Mouse (Mus musculus): ENCODE measurements at regions not wholly inside any gene's neighbourhood (a gene's known extent, or its start where the extent isn't known, plus 50 kb on each side); places are given as distances from the start of the nearest gene placed in this dataset.
"Not testable (repeated sequence)": the region's sequence is repeated elsewhere in the genome, so short reads cannot be mapped to it uniquely, and the experiment has no call there.

DNA sequence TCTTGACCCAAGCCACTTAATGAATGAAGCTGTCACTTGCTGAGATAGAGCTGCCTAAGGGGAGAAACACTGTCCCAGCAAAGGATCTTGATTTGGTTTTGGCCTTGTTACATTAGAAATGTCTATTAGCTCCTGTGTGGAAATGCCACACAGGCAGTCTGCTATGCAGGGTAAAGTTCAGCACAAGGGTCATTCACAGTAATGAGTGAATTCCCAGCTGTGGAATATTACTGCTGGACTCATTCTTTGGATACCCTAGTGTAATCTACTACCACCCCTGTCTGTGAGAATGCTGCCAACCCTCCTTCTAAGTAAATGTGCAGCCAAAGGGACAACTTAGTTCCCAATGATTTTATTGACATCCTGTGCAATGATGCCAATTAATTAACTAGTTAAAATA, 322.2 kb upstream of the Clnk start:
- H3K27me3 ChIP-seq (replicated peaks), result no peaks in the 10 kb centered on the region

DNA sequence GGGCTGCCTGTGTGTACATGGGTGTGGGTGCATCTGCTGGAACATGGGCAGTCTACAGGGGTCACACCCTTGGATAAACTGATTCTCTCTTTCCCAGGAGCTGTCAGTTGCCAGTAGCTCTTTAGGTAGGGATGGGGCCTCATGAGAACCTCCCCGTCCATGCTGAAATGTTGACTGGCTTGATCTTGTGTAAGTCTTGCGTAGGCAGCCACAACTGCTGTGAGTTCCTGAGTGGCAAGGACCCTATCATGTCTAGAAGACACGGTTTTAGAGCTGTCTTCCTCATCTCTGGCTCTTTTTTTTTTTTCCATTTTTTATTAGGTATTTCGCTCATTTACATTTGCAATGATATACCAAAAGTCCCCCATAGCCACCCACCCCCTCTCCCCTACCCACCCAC, 314.5 kb upstream of the Clnk start:
- not testable (repeated sequence) for H3K9me3 ChIP-seq; H3K36me3 ChIP-seq (replicated peaks; ENCODE audit: low read length); H3K4me1 ChIP-seq; H3K4me3 ChIP-seq (replicated peaks); H3K27me3 ChIP-seq (replicated peaks)

More for the DNA sequence above, 322.2 kb upstream of the Clnk start:
- no peaks in the 10 kb centered on the region for H3K9me3 ChIP-seq
- no peaks in the 10 kb centered on the region for H3K36me3 ChIP-seq (replicated peaks; ENCODE audit: low read length)
- TF ChIP-seq FLI1 (IDR thresholded peaks at IDR 0.05; ENCODE audit: low read length) (no peak), GATA1 (IDR thresholded peaks at IDR 0.05; ENCODE audit: borderline replicate concordance, low read length) (no peak)
- no peaks in the 10 kb centered on the region for H3K4me1 ChIP-seq
- H3K4me3 ChIP-seq (replicated peaks), result no peak overlapping the region

DNA sequence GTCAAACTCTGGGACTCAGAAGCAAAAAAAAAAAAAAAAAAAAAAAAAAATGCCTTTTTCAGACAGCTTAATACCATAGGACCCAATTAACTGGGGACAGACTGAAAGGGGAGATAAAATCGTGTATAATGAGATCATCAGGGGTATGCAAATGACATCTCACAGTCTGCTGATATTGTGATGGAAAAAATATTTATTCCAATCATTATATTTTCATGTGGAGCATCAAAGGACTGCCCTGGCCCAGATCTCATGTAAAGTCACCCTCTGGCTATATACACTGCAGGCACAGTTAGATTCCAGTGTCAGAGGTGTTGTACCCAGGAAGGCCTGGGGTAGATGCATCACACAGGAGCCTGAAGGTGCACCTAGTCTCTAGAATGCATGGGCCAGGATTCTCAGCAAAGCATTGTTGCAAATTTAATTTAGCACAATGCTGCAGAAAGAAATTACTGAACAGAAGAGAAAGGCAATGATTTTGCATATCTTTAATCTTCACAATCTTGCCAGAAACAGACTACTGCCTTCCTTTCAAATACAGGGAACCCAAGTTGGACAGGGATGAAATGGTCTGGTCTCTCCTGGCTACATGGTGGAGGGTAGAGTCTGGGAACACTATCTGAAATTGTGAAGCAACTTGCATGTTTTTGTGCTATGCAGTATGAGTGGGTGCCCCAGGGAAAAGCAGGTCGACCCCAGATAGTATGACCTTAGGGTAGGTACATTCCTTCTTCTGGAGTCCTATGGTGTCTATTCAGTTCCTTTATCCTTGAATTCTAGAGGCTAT, 305.2 kb upstream of the Clnk start:
- TF ChIP-seq FLI1 (IDR thresholded peaks at IDR 0.05; ENCODE audit: low read length) (no peak), GATA1 (IDR thresholded peaks at IDR 0.05; ENCODE audit: borderline replicate concordance, low read length) (no peak)
- no peaks in the 10 kb centered on the region for H3K27me3 ChIP-seq (replicated peaks)
- H3K4me1 ChIP-seq, result no peaks in the 10 kb centered on the region
- no peak overlapping the region for H3K4me3 ChIP-seq (replicated peaks)
- no peaks in the 10 kb centered on the region for H3K36me3 ChIP-seq (replicated peaks; ENCODE audit: low read length)
- no peaks in the 10 kb centered on the region for H3K9me3 ChIP-seq

DNA sequence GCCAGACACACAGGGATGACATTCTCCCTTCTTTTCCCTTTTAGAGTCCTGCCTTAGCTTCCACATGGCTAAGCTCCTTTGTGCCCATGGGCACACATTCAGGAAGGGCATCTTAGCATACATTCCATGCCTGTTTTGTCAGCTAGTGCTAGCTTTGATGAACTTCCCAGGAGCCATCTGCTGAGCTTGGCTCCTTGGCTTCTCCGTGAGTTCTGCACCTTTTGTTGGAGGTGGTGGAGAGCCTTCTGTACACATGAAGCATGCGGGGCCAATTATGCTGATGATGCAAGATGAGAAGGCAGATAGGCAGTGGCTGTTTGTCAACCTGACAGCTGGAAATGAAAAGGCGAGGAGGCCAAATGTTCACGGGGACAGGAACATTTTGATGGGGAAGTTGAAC, 304.4 kb upstream of the Clnk start:
- no peaks in the 10 kb centered on the region for H3K4me1 ChIP-seq
- no peaks in the 10 kb centered on the region for H3K27me3 ChIP-seq (replicated peaks)
- no peak for TF ChIP-seq GATA1 (IDR thresholded peaks at IDR 0.05; ENCODE audit: borderline replicate concordance, low read length)
- no peak for TF ChIP-seq FLI1 (IDR thresholded peaks at IDR 0.05; ENCODE audit: low read length)
- no peak overlapping the region for H3K4me3 ChIP-seq (replicated peaks)
- no peaks in the 10 kb centered on the region for H3K9me3 ChIP-seq
- no peaks in the 10 kb centered on the region for H3K36me3 ChIP-seq (replicated peaks; ENCODE audit: low read length)

DNA sequence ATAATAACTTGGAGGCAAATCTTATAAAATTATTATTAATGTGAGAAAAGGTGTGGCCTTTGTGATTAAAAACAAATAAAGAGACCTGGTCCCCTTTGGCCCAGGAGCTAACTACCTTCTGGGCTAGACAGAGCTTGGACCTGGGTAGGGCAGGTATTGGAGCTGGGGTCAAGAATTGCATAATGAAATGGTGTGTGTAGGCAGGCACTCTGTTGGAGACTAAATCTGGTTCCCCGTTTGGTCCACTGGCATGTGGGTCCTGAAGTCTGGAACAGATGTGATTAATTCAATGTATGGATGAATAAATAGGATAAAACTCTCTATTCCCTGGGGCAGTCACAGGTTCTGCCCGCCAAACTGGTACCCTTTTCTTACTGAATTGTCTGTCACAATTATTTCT, 301.3 kb upstream of the Clnk start:
- no peaks in the 10 kb centered on the region for H3K36me3 ChIP-seq (replicated peaks; ENCODE audit: low read length)
- TF ChIP-seq FLI1 (IDR thresholded peaks at IDR 0.05; ENCODE audit: low read length) (no peak), GATA1 (IDR thresholded peaks at IDR 0.05; ENCODE audit: borderline replicate concordance, low read length) (no peak)

DNA sequence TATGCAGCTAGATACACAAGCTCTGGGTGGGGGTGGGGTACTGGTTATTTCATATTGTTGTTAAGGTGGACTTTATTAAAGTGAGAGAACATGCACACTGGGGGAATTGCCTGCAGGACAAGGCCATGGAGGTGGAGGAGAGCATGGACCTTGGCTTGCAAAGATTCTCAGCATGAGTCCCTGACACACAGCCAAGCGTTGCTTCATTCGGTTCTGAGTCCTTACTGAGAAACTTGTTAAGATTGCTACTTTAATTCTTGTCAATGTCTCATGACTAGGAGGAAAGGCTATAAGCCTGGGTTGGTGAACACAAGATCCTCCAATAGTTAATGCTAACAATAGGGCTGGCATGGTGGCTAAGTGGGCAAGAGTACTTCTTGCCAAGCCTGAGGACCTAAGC, 300.3 kb upstream of the Clnk start:
- Histone ChIP-seq H3K27me3 (replicated peaks) (no peaks in the 10 kb centered on the region), H3K36me3 (replicated peaks; ENCODE audit: low read length) (no peaks in the 10 kb centered on the region), H3K4me1 (no peaks in the 10 kb centered on the region), H3K9me3 (no peaks in the 10 kb centered on the region), H3K4me3 (replicated peaks) (no peak overlapping the region)
- no peak for TF ChIP-seq GATA1 (IDR thresholded peaks at IDR 0.05; ENCODE audit: borderline replicate concordance, low read length)

More for the DNA sequence above, 301.3 kb upstream of the Clnk start:
- H3K4me3 ChIP-seq (replicated peaks), result no peak overlapping the region
- no peaks in the 10 kb centered on the region for H3K9me3 ChIP-seq
- H3K4me1 ChIP-seq, result no peaks in the 10 kb centered on the region
- no peaks in the 10 kb centered on the region for H3K27me3 ChIP-seq (replicated peaks)

DNA sequence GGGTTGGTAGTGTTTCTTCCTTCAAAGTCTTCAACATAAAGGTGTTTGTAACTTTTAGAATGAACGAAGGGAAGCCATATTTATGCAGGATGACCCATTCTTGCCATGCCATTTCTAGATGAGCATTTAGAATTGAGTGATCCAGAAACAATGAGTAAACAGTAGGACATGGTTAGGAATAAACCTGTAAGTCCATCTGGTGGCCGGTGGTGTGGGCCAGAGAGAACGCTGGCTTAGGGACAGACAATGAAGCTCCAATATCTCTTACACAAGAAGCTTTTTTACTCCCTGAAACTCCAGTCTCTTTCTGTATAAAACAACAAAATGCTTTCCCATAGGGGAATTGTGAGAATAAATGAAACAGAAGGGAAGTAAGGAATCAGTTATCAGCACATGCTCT, 296.9 kb upstream of the Clnk start:
- Histone ChIP-seq H3K4me3 (replicated peaks) (no peak overlapping the region), H3K9me3 (no peaks in the 10 kb centered on the region), H3K36me3 (replicated peaks; ENCODE audit: low read length) (no peaks in the 10 kb centered on the region), H3K27me3 (replicated peaks) (no peaks in the 10 kb centered on the region), H3K4me1 (no peaks in the 10 kb centered on the region)
- TF ChIP-seq GATA1 (IDR thresholded peaks at IDR 0.05; ENCODE audit: borderline replicate concordance, low read length) (no peak), FLI1 (IDR thresholded peaks at IDR 0.05; ENCODE audit: low read length) (no peak)

DNA sequence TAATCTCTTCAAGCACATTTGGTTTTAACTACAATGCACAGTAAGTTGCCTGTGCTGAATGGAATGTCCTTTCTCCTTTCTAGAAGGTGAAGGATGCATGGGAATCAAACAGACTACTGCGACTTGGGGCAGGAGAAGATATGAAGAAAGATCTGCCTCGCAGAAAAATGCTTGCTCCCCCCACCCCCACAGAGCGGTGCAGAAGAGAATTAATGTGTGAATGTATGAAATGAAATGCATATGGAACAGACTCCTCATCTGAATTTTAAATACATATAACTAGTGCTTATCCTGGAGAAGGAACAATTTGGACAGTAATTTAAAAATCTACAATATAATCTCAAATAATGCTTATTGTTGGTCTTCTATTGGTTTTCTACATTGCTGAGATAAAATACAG, 283.0 kb upstream of the Clnk start:
- Histone ChIP-seq H3K36me3 (replicated peaks; ENCODE audit: low read length) (no peaks in the 10 kb centered on the region), H3K9me3 (no peaks in the 10 kb centered on the region), H3K4me3 (replicated peaks) (no peak overlapping the region), H3K4me1 (peaks cover 17% of the 10 kb centered on the region), H3K27me3 (replicated peaks) (no peaks in the 10 kb centered on the region)
- TF ChIP-seq FLI1 (IDR thresholded peaks at IDR 0.05; ENCODE audit: low read length), result no peak
- no peak for TF ChIP-seq GATA1 (IDR thresholded peaks at IDR 0.05; ENCODE audit: borderline replicate concordance, low read length)

DNA sequence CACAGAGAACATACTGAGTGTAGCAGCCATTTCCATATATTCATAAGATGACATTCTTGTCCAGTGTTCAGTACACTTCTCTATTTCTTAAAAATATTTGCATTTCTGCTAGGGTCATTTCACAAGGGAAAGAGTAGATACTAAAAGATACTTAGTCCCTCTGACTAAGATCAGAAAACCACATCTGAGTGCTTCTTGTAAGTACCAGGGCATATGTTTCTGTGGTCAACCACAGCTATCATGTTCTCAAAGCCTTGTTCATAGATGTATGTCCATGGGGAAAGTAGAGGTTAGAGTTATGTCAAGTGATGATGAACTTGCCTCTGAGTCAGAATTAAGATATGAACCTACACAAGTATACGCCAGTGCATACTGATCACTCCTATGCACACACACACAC, 279.2 kb upstream of the Clnk start:
- Histone ChIP-seq H3K9me3 (no peaks in the 10 kb centered on the region), H3K4me3 (replicated peaks) (no peak overlapping the region), H3K27me3 (replicated peaks) (no peaks in the 10 kb centered on the region), H3K36me3 (replicated peaks; ENCODE audit: low read length) (no peaks in the 10 kb centered on the region), H3K4me1 (peaks cover 19% of the 10 kb centered on the region)
- TF ChIP-seq FLI1 (IDR thresholded peaks at IDR 0.05; ENCODE audit: low read length), result no peak
- TF ChIP-seq GATA1 (IDR thresholded peaks at IDR 0.05; ENCODE audit: borderline replicate concordance, low read length), result no peak

DNA sequence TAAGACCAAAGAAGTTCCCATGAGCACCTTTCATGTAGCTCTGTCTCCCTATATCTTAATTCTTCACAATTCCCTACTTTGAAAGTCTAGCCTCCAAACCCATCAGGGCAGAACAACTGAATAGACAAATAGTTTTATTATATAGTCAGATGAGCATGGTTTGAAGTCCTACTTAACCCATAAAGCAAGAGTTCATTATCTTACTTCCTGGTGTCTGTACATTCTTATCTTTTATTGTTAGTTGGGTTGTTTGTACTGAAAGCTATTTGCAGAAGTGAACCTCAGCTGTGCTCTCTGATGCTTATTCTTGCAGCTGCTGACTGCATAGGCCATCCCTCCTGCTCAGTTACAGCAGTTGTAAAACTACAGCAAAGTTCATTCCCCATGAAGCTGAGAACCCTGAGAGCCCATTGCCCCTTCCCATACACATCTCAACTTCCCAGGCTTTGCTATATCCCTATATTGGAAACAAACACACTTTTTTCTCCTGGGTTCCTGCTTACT, 276.7 kb upstream of the Clnk start:
- no peak for TF ChIP-seq FLI1 (IDR thresholded peaks at IDR 0.05; ENCODE audit: low read length)
- no peak for TF ChIP-seq GATA1 (IDR thresholded peaks at IDR 0.05; ENCODE audit: borderline replicate concordance, low read length)

DNA sequence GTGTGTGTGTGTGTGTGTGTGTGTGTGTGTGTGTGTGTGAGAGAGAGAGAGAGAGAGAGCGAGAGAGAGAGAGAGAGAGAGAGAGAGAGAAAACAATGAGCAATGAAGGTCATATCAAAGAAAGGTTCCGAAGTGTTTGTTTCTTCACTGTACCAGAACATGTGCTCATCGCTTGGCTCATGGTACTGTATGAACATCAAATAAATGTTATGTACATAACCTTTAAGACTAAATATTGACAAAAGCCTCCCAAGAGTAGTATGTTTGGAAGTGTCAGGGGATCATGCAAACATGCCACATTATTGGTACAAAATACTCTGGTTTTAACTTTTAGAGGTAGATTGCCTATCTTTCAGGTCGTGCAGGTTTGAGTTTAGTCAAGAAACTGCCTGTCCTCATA, 275.3 kb upstream of the Clnk start:
- no peaks in the 10 kb centered on the region for H3K36me3 ChIP-seq (replicated peaks; ENCODE audit: low read length)
- no peaks in the 10 kb centered on the region for H3K27me3 ChIP-seq (replicated peaks)
- H3K9me3 ChIP-seq, result no peaks in the 10 kb centered on the region
- no peak overlapping the region for H3K4me3 ChIP-seq (replicated peaks)
- TF ChIP-seq GATA1 (IDR thresholded peaks at IDR 0.05; ENCODE audit: borderline replicate concordance, low read length), result no peak
- TF ChIP-seq FLI1 (IDR thresholded peaks at IDR 0.05; ENCODE audit: low read length), result no peak
- peaks cover 16% of the 10 kb centered on the region for H3K4me1 ChIP-seq

More for the DNA sequence above, 276.7 kb upstream of the Clnk start:
- H3K27me3 ChIP-seq (replicated peaks), result no peaks in the 10 kb centered on the region
- no peak overlapping the region for H3K4me3 ChIP-seq (replicated peaks)
- H3K4me1 ChIP-seq, result peaks cover 18% of the 10 kb centered on the region
- no peaks in the 10 kb centered on the region for H3K36me3 ChIP-seq (replicated peaks; ENCODE audit: low read length)
- no peaks in the 10 kb centered on the region for H3K9me3 ChIP-seq

Data from megakaryocyte, embryonic 14.5 days (primary cell).